Mouse (Mus musculus) layer of hippocampus, adult 2 months (tissue): ENCODE measurements around the gene Abr. TPM values are rescaled to one million over a fixed set of nuclear protein-coding genes. Genes with fewer than 3 reads are reported as not detected.

Source experiments
- DNase-seq, 2 experiments: peaks; one replicate each; pipeline ENCODE4 v3.0.0; 2022; ENCODE audit warnings: low spot score in 2 of 2
- H3K27ac ChIP-seq: fragments of 200-600 bp; 2 replicates; pipeline ENCODE4 v1.8.1; 2022
- H3K4me3 ChIP-seq: fragments of 200-600 bp; 2 replicates; pipeline ENCODE4 v1.8.1; 2022; ENCODE audit warnings: mild to moderate bottlenecking
- CTCF ChIP-seq: fragments of 200-600 bp; conservative IDR thresholded peaks from 2 replicates; pipeline ENCODE4 v1.8.1; 2022; ENCODE audit warnings: antibody characterized with exemption, mild to moderate bottlenecking, moderate library complexity
- total RNA-seq, 2 experiments: library from RNA; stranded (reverse); gene quantifications; 2 replicates each; pipeline ENCODE4 v1.2.3; 2021

Abr gene
- total RNA-seq, 2 experiments from 2014 or later = 528 to 537 TPM

DNA sequence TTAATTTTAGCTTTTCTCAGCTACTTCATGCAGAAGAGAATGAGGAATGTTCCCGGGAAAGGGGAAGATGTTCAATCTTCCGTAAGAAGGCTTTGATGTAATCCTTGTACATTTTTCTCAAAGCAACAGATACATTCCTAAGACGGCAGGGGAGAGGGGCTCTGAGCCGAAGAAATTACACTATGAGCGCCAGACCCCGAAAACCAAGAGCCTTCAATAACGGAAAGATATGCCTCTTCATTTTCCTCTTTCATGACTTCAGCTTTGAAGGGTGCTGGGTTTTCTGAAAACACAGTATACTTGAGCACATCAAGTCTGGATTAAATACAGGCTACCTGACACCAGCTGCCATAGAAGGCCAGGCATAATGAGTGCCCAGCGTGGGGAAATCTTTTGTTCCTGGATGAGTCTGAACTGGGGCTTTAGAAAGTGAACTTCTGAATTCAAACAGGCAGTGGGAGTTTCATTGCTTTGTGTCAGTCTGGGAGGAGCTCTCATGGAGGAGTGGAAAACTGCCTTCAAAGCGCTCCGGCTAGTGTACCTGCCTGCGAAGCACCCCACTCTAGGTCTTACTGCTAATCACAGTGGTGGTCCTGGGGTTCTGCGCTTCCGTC, 239.3 kb downstream of the Abr start:
- no peak for TF ChIP-seq CTCF
- no peak for DNase-seq

DNA sequence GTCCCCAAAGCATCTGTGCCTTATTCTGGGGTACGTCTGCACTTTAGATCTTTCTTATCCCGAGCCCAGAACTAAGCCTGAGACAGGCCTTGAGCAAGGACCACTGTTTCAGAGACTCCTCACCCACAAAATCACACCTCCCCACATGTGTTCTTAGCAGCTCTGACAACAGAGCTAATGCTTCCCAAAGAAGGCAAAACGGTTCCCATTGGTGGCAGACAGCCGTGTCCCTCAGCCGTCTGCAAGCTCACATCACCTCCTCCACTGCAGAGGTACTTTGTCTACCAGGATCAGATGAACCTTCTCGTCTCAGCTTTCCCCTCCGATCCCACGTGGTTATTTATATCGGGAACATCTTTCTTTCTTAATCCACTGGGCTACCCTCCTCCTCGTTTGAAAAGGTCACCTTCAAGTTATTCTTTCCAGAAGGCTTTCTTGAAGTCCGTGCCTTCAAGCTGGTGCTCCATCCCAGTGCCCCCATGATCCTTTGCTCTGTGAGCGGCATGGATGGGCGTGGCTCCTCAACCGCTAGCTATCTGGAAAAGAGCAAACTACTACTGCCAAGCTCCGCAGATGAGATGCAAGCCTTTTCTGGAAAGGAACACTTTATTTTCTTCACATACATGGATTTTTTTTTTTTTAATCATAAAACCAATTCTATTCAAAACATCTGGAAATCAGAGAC, 240.8 kb downstream of the Abr start:
- H3K4me3 ChIP-seq = no peak overlapping the region
- no peak overlapping the region for H3K27ac ChIP-seq
- DNase-seq = no peak
- TF ChIP-seq CTCF = no peak

More for the DNA sequence above, 239.3 kb downstream of the Abr start:
- no peak overlapping the region for H3K4me3 ChIP-seq
- no peak overlapping the region for H3K27ac ChIP-seq

DNA sequence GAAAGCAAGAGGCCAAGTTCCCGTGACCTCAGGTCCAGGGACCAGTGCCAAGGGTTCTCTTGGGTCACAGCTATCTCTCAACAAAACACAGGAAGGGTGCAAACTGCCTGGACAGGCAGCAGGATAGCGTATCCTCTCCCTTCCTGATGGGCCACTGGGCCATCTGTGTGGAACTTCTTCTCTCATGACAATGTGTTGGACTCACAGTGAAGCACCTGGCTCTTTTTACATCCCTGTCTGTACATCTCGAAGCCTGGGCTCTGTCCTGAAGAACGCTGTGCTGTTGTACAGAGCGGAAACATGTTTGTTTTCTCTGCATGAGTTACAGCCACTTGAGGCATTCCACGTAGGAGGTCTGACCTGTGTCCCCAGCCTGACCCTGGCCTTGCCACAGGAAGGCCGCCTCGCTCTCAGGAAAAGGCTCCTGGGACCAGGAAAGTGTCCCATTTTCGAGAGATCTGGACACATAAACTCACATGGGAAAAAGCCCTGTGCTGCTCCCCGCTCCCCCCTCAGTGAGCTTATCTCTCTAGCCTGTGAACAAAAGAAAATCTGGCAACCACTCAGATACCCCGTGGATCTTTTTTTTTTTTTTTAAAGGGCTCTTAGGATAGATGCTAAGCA, 242.1 kb downstream of the Abr start:
- Histone ChIP-seq H3K4me3 (no peak overlapping the region), H3K27ac (peak overlapping the region; percentile 0; the same call in 1 of the 2 replicates)
- no peak for TF ChIP-seq CTCF
- no peak for DNase-seq

DNA sequence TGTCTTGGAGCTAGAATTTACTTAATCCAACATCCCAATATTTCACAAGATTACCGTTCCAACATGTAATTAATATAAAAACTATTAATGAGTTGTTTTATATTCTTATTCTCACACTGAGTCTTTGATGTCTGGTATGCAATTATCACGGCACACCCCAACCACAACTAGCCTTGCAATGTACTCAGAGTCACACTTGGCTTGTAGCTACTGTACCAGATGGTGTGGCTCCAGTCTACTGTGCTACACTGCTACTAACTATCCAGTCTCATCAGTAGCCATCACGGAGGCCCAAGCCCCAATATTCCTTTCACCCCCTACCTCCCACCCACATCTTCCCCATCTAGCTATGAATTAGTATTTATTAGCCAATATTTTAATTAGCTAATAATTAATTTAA, 245.7 kb downstream of the Abr start:
- DNase-seq = no peak
- H3K4me3 ChIP-seq = no peak overlapping the region
- no peak for TF ChIP-seq CTCF
- H3K27ac ChIP-seq = no peak overlapping the region

DNA sequence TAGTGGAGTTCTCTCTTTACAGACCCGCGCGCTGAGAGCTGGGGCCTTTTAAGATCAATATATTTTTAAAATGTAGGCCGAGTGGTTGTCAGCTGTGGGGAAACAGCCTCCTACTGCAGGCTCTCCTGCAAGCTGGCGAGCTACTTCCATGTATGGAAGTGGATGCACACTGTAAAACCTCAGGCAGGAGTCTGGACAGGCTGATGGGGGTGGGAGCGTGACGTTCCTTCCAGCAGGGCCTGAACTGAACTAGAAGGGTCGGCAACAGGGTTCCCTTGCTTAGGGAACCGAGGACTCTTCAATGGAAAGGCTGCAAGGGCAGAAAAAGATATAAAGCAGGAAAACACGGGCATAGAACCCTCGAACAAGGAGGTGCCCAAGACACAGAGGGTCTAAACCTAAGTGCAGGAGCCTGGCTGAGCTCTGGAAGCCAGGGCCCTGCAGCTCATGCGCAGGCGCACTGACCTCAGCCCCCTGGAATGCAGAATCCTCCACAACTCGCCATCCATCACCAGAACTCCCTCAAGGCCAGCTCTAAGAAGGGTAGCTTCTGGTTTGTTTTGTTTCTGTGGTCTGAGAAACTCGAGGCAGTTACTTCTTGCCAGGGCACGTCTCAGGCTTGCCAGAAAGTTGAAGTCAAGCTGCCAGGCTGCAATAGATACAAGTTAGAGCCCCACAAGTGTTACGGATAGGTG, 247.5 kb downstream of the Abr start:
- no peak for DNase-seq
- no peak overlapping the region for H3K4me3 ChIP-seq
- TF ChIP-seq CTCF = no peak
- peak overlapping the region; percentile 28; the same call in 1 of the 2 replicates for H3K27ac ChIP-seq

DNA sequence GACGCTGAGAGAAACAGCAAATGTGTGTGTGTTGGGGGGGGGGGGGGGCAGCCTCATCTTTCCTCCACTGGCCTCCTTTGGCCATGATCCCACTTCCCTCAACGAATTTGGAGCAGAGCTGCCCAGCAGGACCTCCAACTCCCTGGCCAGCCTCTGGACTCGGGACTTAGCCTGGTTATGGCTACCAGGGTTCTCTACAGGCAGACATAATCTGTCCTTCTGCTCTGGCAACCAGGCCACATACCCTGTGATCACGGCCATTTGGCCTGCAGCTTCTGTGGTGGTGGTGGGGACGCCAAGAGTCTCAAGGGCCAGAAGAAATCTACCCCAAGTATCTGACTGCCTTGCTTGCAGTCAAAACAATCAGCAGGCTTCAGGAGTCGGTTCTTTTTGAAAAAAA, 249.6 kb downstream of the Abr start:
- H3K4me3 ChIP-seq = no peak overlapping the region
- H3K27ac ChIP-seq = peak overlapping the region; percentile 8; the same call in 1 of the 2 replicates
- no peak for TF ChIP-seq CTCF
- DNase-seq = no peak

DNA sequence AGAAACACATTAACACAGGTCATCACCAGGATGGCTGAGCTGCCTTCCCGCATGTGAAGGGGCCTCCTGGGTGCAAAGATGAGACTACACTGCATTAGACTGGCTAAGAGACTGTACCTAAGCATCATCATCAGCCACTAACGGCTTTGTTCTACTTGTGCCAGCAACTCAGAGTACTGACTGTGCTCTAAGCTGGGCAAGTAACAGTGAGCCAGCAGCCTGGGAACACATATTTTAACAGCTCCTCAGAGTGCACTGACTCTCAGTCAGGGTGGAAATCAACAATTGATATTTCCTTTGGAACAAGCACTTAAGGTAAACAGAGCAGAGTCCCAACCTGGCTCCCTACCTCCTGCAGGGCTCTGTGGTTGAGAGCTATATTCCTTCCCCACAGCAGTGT, 250.0 kb downstream of the Abr start:
- H3K27ac ChIP-seq = peak overlapping the region; percentile 8; the same call in 1 of the 2 replicates
- H3K4me3 ChIP-seq = no peak overlapping the region
- no peak for DNase-seq
- TF ChIP-seq CTCF = no peak

DNA sequence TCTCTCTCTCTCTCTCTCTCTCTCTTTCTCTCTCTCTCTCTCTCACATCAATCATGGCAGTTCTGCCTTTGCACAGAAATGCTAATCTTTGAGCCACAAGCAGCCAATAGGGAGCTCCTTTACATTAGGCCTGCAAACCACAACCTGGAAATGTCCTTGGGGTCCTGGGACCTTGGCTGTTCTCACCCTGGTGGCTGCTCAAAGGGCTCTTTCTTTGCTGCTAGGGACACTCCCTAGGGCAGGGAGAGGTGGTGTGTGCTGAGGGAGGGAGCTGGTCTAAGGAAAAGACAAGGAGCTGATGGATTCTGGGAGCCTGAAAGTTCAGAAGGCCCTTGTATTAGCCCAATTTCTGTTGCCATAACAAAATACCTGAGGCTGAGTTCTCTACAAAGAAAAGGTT, 251.6 kb downstream of the Abr start:
- Histone ChIP-seq H3K27ac (no peak overlapping the region), H3K4me3 (no peak overlapping the region)
- no peak for TF ChIP-seq CTCF
- DNase-seq = no peak

Other genes with a start within 250 kb of the Abr start
- 10 to 100 TPM; 11.6 to 12.2 TPM for gene Nxn, start 223.2 kb downstream of the Abr start, total RNA-seq
- 10 to 100 TPM; 28.6 to 29.4 TPM for gene Timm22, start 215.4 kb downstream of the Abr start, total RNA-seq
- 1 to 10 TPM; 3.4 to 5.3 TPM for gene Bhlha9, start 50.2 kb upstream of the Abr start, total RNA-seq
- under 1 TPM; 0.42 to 0.54 TPM for gene Trarg1, start 57.5 kb upstream of the Abr start, total RNA-seq
- 10 to 100 TPM; 53.4 to 54.7 TPM for gene Gosr1, start 141.3 kb upstream of the Abr start, total RNA-seq
- 10 to 100 TPM; 60.0 to 62.3 TPM for gene Cpd, start 224.7 kb upstream of the Abr start, total RNA-seq